Mouse (Mus musculus) retina, postnatal 7 days (tissue): ENCODE results near the gene Hoxa4.

Experiments used
- DNase-seq: peaks from one replicate; pipeline ENCODE4 v3.0.0-alpha.2; 2012; ENCODE audit warnings: low read depth, low spot score

Gene Hoxa4

DNA sequence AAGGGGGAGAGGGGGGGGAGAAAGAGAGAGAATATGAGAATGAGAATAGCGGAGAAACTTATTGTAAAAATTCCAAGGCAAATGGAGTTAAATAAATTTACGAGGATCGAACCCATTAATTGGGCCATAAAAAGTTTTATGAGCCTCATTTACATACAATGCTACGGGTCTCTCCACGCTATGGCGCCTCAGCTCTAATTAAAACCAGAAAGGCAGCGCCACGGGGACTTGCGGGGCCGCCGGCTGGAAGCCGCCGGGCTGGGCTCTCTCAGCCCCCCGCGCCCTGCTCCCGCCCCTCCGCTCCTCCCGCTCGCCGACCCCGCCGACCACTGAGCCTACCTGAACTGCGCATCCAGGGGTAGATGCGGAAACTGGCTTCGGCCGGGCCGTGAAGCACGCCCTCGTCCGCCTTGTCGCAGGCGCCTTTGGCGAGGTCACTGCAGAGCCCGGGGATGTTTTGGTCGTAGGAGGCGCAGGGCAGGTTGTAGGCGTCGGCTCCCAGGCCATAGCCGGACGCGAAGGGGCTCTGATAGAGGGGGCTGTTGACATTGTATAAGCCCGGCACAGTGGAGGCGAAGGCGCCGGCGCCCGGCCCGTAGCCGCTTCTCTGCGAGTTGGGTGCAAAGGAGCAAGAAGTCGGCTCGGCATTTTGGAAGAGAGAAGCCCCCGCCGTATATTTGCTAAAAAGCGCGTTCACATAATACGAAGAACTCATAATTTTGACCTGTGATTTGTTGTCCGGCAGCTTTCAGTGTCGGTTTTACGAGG, 25.3 kb upstream of the Hoxa4 start:
- DNase-seq, result no peak

- DNase-seq, result no peak
Measured at GRCm38 (mm10) chr6:52215771-52216535, 24.4 kb upstream of the Hoxa4 start.

DNA sequence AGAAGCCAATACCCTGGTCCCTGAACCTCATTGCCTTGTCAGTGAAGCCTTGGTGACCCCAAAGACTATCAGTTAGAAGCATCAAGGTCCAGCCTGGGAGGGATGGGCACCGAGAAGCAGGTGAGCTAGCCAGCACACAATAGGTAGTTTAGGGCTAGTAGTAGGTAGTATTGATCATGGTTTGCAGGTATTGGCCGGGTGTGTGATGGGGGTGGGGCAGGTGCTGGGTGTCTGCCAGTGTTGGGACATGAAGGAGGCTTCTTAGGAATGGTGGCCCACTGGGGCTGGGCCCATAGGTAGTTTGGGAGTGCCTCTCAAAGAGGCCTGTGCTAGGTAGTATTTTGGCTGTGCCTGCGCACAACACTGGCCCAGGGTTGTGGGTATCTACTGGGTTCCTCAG, 23.5 kb upstream of the Hoxa4 start:
- no peak for DNase-seq

DNA sequence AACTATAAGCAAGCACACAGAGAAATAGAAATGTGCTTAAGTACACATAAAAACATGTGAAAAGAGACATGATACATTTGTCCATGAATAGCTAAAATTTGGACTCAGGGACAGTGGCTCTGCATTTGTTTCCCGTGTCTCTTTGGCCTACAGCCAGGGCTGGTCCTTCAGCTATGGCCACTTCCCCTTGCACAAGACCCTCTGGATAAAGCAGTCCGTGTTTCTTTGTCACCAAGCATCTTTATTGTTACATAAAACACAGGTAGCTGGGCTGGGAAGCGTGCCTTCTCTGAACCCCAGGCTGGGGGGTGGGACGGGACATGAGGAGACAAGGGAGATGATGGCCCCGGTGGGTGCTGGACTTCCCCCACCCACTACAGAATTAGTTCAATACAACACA, 22.7 kb upstream of the Hoxa4 start:
- DNase-seq, result no peak

GRCm38 (mm10) chr6:52213119-52213986, 21.8 kb upstream of the Hoxa4 start, which contains the start of the genes Hoxa3 and Gm28308:
TSS of gene Hoxa3 (minus strand) at chr6:52213336.
TSS of gene Gm28308 (minus strand) at chr6:52213339.
- DNase-seq, result no peak

GRCm38 (mm10) chr6:52212556-52213118, 21.1 kb upstream of the Hoxa4 start:
- DNase-seq, result no peak

DNA sequence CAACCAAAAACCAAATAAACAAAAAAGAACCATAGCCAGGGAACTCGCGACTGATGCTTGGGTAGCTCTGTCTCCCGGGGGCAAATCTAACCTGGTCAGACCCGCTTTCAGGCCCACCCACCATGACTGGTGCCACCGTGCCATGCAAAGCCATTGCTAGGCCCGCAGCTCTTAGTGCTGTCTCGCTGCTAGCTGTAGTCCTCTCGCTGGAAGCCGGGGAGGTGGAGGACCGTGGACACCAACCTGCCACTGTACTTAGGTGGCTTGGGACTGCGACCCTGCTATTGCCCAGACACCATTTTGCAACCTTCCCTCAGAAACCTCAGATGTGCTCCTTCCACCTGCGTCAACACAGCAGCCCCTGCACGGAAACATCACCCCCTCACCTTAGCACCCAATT, 20.4 kb upstream of the Hoxa4 start:
- DNase-seq, result no peak

DNA sequence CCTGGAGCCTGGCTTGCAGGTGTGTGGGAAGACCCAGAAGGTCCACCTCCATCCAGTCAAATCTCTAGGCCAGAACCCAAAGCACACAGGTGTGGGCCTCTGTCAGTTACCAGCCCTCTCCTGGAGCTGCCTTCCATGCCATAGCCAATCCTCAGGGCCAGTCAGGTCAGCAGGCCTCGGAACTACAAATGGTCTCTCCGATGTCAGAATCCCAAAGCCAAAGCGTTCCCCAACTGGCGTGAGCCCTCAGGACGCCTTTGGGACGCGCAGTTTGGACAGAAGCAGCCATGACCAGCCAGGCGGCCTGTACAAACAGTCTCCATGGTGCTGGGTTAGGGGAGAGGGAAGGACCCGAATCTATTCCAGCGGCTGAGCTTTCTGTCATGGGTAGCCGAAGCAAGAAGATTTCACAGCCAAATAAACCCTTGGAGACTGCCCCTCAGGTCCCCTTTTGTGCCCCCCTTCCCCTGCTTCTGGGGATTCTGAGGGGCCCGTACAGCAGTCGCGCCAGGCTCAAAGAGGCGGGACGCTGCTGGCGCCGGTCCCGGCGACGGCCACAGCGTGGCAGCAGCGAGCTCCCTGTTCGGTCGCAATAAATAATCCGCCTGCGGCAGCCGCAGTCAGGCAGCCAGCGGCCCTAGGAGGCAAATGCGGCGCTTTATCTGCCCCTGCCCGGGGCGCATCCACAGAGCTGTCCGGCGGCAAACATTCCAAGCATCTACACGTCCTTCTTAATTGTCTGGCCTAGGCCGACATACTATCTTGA, 19.8 kb upstream of the Hoxa4 start:
- peak; percentile 64 for DNase-seq

DNA sequence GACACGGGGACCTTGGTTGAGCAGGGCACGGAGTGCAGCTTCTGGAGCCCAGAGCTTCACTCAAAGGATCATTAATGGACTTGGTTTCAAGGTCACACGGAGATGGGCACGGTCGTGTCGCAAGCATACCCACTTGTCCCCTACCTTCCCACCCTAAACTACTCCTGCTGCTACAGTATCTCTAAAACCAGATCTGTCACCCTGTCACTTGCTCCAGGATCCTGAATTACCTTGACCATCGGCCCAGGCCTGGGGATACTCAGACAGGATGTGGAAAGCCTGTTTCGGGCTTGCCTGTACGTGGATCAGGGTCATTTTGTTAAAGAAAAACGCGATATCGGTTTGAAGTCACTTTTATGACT, 18.1 kb upstream of the Hoxa4 start:
- DNase-seq, result no peak

DNA sequence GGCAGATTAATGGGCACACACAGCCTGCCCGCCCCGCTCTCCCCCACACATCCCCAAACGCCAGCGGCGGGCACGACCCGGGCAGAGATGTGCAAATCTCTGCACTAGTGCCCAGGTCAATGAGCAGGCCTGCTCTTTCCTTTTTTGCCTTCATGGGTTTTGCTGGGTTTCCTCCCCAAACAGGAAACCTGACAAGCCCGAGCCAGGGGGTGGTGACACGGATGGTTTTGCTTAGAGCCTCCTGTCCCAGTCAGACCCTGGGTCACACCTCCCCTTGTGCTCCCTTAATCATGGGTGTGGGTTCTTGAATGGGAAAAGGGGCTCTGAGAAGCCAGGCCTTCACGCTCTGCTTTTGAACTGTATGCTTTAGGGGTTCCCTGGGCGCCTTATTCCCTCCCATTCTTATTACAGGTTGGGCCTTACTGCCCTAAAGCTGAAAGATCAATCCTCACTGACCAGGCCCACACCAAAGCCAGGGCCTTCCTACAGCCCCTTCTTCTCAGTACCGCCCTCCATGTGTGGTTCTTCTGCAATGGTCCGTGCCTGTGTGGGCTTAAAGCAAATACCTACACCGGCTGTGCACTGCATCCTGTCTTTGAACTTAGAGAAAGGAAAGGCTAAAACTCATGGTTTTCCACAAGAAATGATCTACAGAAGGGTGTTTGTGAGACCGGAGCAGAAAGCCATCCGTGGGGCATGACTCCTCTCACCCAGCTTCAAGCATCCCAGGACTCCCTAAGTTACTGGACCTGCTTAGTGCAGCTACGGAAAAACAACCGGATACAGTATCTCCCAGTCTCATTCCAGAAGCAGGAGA, 17.5 kb upstream of the Hoxa4 start:
- DNase-seq, result no peak

DNA sequence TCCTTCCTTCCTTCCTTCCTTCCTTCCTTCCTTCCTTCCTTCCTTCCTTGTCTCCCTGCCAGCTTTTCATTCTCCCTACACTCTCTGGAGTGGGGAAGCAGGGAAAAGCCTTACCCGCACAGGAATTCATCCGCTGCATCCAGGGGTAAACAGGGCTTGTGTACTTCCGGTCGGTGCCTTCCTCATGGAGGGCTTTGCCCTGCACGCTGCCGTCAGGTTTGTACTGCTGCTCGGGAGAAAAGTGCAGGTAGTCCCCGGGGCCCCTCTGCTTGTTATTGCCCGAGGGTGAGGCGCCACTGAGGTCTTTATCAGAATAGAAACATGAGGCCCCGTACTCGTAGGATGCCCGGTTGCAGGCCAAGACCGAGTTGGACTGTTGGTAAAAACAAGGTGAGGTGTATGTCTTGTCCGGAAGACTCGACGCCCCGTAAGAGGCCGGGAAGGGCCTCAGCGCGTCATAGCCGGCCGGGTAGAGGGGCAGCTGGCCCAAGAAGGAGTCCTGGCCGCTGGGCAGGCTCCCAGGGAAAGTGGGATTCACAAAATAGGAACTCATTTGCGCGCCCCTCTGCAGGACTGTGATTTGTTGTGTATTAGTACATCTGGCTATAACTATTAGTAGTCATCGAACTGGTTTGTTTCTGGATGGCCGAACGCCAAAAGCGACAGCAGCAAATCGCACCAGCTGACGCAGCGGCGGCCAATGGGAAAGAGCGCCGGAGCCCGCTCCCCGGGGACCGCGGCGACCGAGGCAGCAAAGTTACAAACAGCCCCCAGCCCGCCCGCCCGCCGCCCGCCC, 16.7 kb upstream of the Hoxa4 start, which contains the start of gene Hoxa6:
Hoxa6 (minus strand) TSS at position 651 of the 796 bp plus-strand sequence.
- no peak for DNase-seq

GRCm38 (mm10) chr6:52207684-52207976, 16.1 kb upstream of the Hoxa4 start:
- DNase-seq, result no peak

DNA sequence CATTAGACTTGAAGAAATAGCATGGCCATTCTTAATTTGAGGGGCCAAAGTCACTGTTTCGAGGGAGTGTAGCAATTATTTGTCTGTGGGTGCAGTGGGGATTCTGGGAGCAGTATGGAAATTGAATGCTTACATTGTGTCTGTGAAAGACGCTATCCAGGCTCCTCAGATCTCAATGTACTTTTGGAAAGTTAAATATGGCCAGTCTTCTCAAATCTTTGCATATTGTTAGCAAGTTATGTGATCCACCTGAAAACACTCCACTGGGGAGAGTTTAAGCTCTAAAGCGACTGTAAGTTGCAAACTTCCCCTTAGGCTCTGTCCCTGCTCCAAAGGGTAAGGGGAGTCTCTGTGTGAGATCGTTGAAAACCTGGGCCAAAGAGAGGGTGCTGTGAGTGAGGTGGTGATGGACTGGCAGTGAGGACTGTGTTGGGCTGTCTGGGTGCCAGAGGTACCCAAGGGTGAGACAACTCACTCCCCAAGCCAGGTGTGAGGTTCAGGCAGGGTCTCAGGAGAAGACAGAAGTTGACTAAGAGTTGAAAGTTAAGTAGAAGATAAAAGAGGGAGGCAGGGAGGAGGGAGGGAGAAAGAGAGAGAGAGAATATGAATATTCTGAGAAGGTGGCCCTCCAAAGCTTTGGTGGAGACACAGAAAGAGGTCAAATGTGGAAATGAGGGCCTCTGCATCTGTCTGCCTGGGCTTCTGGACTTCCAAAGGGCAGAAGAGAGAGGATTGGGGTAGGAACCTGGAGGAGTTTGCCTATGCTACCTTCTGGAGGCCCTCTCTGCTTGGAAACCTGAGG, 15.5 kb upstream of the Hoxa4 start:
- no peak for DNase-seq

- DNase-seq, result no peak
Measured at GRCm38 (mm10) chr6:52205638-52206621, 14.4 kb upstream of the Hoxa4 start.

- DNase-seq, result no peak
Measured at GRCm38 (mm10) chr6:52205221-52205620, 13.7 kb upstream of the Hoxa4 start.

DNA sequence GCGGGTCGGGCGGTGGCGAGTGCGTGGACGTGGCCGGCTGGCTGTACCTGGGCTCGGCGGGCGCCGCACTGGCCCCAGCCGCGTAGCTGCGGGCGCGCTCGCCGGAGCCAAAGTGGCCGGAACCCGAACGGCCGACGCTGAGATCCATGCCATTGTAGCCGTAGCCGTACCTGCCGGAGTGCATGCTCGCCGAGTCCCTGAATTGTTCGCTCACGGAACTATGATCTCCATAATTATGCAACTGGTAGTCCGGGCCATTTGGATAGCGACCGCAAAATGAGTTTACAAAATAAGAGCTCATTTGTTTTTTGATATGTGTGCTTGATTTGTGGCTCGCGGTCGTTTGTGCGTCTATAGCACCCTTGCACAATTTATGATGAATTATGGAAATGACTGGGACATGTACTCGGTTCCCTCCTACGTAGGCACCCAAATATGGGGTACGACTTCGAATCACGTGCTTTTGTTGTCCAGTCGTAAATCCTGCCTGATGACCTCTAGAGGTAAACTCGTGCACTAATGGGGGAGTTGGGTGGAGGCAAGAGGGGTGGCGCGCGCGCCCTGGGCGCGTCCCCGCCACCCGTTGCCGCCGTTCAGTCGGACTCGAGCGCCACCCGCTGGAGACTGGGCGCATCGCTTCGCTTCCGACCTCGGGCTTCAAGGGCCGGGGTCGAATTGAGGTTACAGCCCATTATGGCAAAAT, 12.6 kb upstream of the Hoxa4 start, which contains the start of gene Hoxa5:
Hoxa5 (minus strand) TSS at position 538 of the 703 bp plus-strand sequence.
- DNase-seq, result no peak
